Mouse (Mus musculus): Measurements from ENCODE around the gene Pde3a. TPM values are rescaled to one million over a fixed set of nuclear protein-coding genes. Genes with fewer than 3 reads are reported as not detected.

The Pde3a gene
- polyA plus RNA-seq, 1 experiment: not detected

DNA sequence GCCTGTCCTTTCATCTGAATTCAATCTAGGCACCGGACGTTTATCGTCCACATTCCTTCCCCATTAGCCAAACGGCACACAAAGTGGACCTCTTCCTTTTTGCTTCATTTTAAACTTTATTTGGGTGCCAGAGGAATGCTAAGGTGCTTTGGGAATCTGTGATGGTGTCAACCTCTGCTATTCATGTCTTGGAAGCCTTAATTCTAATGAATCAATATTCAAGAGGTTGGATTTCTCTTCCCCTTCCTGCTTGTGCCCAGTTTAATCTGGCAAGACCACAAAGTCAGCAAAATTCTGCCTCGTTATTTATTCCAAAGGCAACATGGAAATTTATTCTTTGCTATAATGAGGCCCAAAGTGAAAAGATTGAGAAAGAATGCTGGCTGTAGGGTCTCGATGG, 281.8 kb downstream of the Pde3a start:
- H3K27me3 ChIP-seq (ENCODE audit: control insufficient read depth, insufficient read depth, insufficient read length): no peaks in the 10 kb centered on the region
- H3K79me3 ChIP-seq (ENCODE audit: low read depth): no peaks in the 10 kb centered on the region
- H3K4me3 ChIP-seq (ENCODE audit: insufficient read depth, poor library complexity, severe bottlenecking): no peak overlapping the region
- no peak for TF ChIP-seq MAX (IDR thresholded peaks at IDR 0.05)
- TF ChIP-seq USF1 (IDR thresholded peaks at IDR 0.05; ENCODE audit: low read depth): no peak
- TF ChIP-seq MYOG (IDR thresholded peaks at IDR 0.05; ENCODE audit: control insufficient read depth, extremely low read depth, insufficient read length): no peak
- no peak for TF ChIP-seq MYOD1 (IDR thresholded peaks at IDR 0.05; ENCODE audit: control insufficient read depth, insufficient read length, low read depth)
- TF ChIP-seq CEBPB (IDR thresholded peaks at IDR 0.05; ENCODE audit: low read depth): no peak
- TF ChIP-seq FOSL1 (IDR thresholded peaks at IDR 0.05; ENCODE audit: insufficient read depth, low read length, poor library complexity, severe bottlenecking): no peak
- TF ChIP-seq CTCF (IDR thresholded peaks at IDR 0.05; ENCODE audit: control insufficient read depth, insufficient read depth, insufficient read length): no peak
- H3ac ChIP-seq (ENCODE audit: control insufficient read depth, insufficient read length, low read depth): no peak overlapping the region
- H3K79me2 ChIP-seq (ENCODE audit: control insufficient read depth, insufficient read depth): no peaks in the 10 kb centered on the region
- H3K36me3 ChIP-seq (ENCODE audit: control insufficient read depth, insufficient read depth): no peaks in the 10 kb centered on the region

- Histone ChIP-seq H3K27me3 (ENCODE audit: control insufficient read depth, insufficient read depth, insufficient read length) (no peaks in the 10 kb centered on the region), H3K79me2 (ENCODE audit: control insufficient read depth, insufficient read depth) (no peaks in the 10 kb centered on the region), H3ac (ENCODE audit: control insufficient read depth, insufficient read length, low read depth) (no peak overlapping the region), H3K4me3 (ENCODE audit: insufficient read depth, poor library complexity, severe bottlenecking) (no peak overlapping the region), H3K79me3 (ENCODE audit: low read depth) (no peaks in the 10 kb centered on the region), H3K36me3 (ENCODE audit: control insufficient read depth, insufficient read depth) (no peaks in the 10 kb centered on the region)
- TF ChIP-seq FOSL1 (IDR thresholded peaks at IDR 0.05; ENCODE audit: insufficient read depth, low read length, poor library complexity, severe bottlenecking) (no peak), USF1 (IDR thresholded peaks at IDR 0.05; ENCODE audit: low read depth) (no peak), MAX (IDR thresholded peaks at IDR 0.05) (no peak), CTCF (IDR thresholded peaks at IDR 0.05; ENCODE audit: control insufficient read depth, insufficient read depth, insufficient read length) (no peak), MYOD1 (IDR thresholded peaks at IDR 0.05; ENCODE audit: control insufficient read depth, insufficient read length, low read depth) (no peak), CEBPB (IDR thresholded peaks at IDR 0.05; ENCODE audit: low read depth) (no peak), MYOG (IDR thresholded peaks at IDR 0.05; ENCODE audit: control insufficient read depth, extremely low read depth, insufficient read length) (no peak)
Measured at GRCm38 (mm10) chr6:141537298-141537697, 288.2 kb downstream of the Pde3a start.

DNA sequence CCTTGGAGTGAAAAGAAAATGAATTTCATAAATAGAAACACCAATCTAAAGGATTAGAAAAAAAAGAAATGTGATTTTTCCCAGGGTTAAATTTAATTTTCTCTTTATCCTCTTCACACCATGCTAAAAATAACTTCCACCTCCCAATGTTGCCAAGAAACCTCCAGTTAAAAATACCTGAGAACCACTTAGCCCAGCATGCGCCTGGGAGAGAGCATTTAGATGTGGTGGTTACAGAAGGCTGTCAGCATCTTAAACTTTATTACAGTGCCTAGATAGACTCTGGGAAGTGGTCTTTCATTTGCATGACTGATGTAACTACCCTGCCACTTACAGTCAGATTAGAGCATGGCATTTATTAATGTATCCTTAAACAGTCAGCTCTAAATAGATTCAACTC, 292.1 kb downstream of the Pde3a start:
- H3K79me3 ChIP-seq (ENCODE audit: low read depth): no peaks in the 10 kb centered on the region
- H3K79me2 ChIP-seq (ENCODE audit: control insufficient read depth, insufficient read depth): no peaks in the 10 kb centered on the region
- no peak overlapping the region for H3K4me3 ChIP-seq (ENCODE audit: insufficient read depth, poor library complexity, severe bottlenecking)
- no peak for TF ChIP-seq USF1 (IDR thresholded peaks at IDR 0.05; ENCODE audit: low read depth)
- no peak for TF ChIP-seq FOSL1 (IDR thresholded peaks at IDR 0.05; ENCODE audit: insufficient read depth, low read length, poor library complexity, severe bottlenecking)
- no peak for TF ChIP-seq MYOD1 (IDR thresholded peaks at IDR 0.05; ENCODE audit: control insufficient read depth, insufficient read length, low read depth)
- H3K36me3 ChIP-seq (ENCODE audit: control insufficient read depth, insufficient read depth): no peaks in the 10 kb centered on the region
- H3K27me3 ChIP-seq (ENCODE audit: control insufficient read depth, insufficient read depth, insufficient read length): no peaks in the 10 kb centered on the region
- no peak overlapping the region for H3ac ChIP-seq (ENCODE audit: control insufficient read depth, insufficient read length, low read depth)

DNA sequence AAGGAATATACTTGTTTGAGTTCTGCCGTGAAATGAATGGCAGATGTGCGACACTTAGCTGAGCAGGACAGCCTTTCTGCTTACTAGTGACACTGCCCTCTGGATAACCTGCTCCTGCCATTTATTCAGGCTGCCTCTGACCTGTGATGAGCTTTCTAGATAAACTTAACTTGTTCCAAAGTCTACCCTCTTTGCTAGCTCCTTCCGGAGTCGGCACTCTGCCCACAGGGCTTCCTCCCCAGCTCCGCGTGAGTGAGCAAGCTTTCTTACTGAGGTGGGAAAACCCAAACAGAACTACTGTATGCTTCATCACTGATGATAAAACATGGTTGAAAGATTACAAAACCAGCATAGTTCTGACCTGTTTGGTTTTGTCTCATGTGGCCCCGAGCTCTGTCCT, 294.3 kb downstream of the Pde3a start:
- Histone ChIP-seq H3K27me3 (ENCODE audit: control insufficient read depth, insufficient read depth, insufficient read length) (no peaks in the 10 kb centered on the region), H3ac (ENCODE audit: control insufficient read depth, insufficient read length, low read depth) (no peak overlapping the region), H3K79me3 (ENCODE audit: low read depth) (no peaks in the 10 kb centered on the region), H3K79me2 (ENCODE audit: control insufficient read depth, insufficient read depth) (no peaks in the 10 kb centered on the region), H3K4me3 (ENCODE audit: insufficient read depth, poor library complexity, severe bottlenecking) (no peak overlapping the region), H3K36me3 (ENCODE audit: control insufficient read depth, insufficient read depth) (no peaks in the 10 kb centered on the region)
- TF ChIP-seq USF1 (IDR thresholded peaks at IDR 0.05; ENCODE audit: low read depth) (no peak), FOSL1 (IDR thresholded peaks at IDR 0.05; ENCODE audit: insufficient read depth, low read length, poor library complexity, severe bottlenecking) (no peak), CTCF (IDR thresholded peaks at IDR 0.05; ENCODE audit: control insufficient read depth, insufficient read depth, insufficient read length) (no peak), CEBPB (IDR thresholded peaks at IDR 0.05; ENCODE audit: low read depth) (no peak), MYOG (IDR thresholded peaks at IDR 0.05; ENCODE audit: control insufficient read depth, extremely low read depth, insufficient read length) (no peak), MYOD1 (IDR thresholded peaks at IDR 0.05; ENCODE audit: control insufficient read depth, insufficient read length, low read depth) (no peak), MAX (IDR thresholded peaks at IDR 0.05) (no peak)
